Mouse (Mus musculus) kidney, adult 2 months (tissue): ENCODE results near the gene Tet2. TPM values are rescaled to one million over a fixed set of nuclear protein-coding genes. Genes with fewer than 3 reads are reported as not detected.

Experiments
- DNase-seq: peaks from one replicate; pipeline ENCODE4 v3.0.0; 2021
- H3K27ac ChIP-seq: fragments of 200-500 bp; 2 replicates; pipeline ENCODE4 v1.5.1; 2012; ENCODE audit warnings: low read depth, low read length, control low read depth, inconsistent platforms; ENCODE audit not compliant: insufficient read depth
- H3K27me3 ChIP-seq: fragments of 200-500 bp; replicated peaks from 2 replicates; pipeline ENCODE4 v1.6.1; 2012; ENCODE audit warnings: mild to moderate bottlenecking, moderate library complexity, low read length, inconsistent platforms; ENCODE audit not compliant: control insufficient read depth, insufficient read depth
- H3K36me3 ChIP-seq: fragments of 200-500 bp; 2 replicates; pipeline ENCODE4 v1.6.1; 2012; ENCODE audit warnings: mild to moderate bottlenecking, moderate library complexity, low read length, inconsistent platforms; ENCODE audit not compliant: control insufficient read depth, insufficient read depth
- H3K4me1 ChIP-seq: fragments of 200-500 bp; 2 replicates; pipeline ENCODE4 v1.6.1; 2011; ENCODE audit warnings: low read length; ENCODE audit not compliant: control insufficient read depth, insufficient read depth
- H3K4me3 ChIP-seq: fragments of 200-500 bp; 2 replicates; pipeline ENCODE4 v1.5.1; 2011; ENCODE audit warnings: mild to moderate bottlenecking, low read depth, low read length, control low read depth; ENCODE audit not compliant: insufficient read depth
- CTCF ChIP-seq: fragments of 200-500 bp; conservative IDR thresholded peaks from 2 replicates; pipeline ENCODE4 v1.5.1; 2011; ENCODE audit warnings: low read depth, mild to moderate bottlenecking, control low read depth, low read length, moderate library complexity, mixed read lengths; ENCODE audit not compliant: insufficient read depth, insufficient read length
- POLR2A ChIP-seq: fragments of 200-500 bp; IDR thresholded peaks from one replicate; pipeline ENCODE4 v1.6.1; 2011; ENCODE audit warnings: low read depth, low read length, control low read depth
- WGBS: fragments of 180-500 bp; shearing (Covaris S2); methylation state at CpG from one replicate; pipeline ENCODE4 v1.1.7; 2018; 5-methylcytosine and 5-hydroxymethylcytosine counted together
- polyA plus RNA-seq: library from polyadenylated mRNA; depleted of rRNA; stranded (reverse); fragments of >200 nt; gene quantifications from 2 replicates; pipeline ENCODE4 v1.2.3, GENCODE M21; 2012

The Tet2 gene
- polyA plus RNA-seq, 1 experiment, result 15.9 TPM

DNA sequence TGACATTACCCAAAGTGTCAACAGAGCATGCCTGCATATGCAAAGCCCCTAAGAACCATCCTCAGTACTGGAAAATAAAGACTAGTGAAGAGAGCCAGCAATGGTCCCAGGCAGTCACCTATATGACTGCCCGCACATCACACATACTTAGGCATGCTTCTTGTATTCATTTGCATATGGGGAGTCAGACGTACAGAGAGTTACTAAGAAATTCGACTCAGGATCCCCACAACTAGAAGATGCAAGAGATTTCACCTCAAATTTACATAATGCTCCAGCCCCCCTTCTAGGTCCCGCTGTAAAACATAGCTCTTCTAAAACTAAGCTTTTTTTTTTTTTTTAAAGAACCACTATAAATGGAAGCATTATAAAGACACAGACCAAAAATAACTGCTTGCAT, 36.6 kb upstream of the Tet2 start:
- Histone ChIP-seq H3K4me1 (no peaks in the 10 kb centered on the region), H3K4me3 (no peak overlapping the region), H3K27me3 (no peaks in the 10 kb centered on the region; the same call in 1 of the 2 replicates), H3K27ac (no peak overlapping the region), H3K36me3 (no peaks in the 10 kb centered on the region)
- WGBS, result 84% methylated on average over 4 of the region's 4 CpGs
- no peak for TF ChIP-seq POLR2A
- TF ChIP-seq CTCF, result no peak
- DNase-seq, result no peak

DNA sequence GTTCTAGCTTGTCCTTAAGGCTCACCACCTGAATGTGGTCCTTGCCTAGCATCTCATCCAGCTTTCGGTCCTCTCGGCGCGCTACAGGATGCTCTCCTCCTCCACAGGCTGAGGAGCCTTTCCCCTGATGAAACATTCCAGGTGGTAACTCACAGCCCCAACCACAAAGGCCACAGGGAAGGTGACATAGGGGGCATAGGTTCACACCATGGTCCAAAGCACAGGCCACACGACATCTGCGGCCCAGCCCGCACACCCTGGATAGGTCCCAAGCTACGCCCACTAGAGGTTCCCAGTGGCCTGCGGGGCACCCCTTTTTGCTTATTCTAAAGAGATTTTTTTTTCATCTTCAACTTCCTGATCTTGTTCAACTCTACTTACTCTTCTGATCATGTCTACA, 34.7 kb upstream of the Tet2 start:
- 80% methylated on average over 9 of the region's 9 CpGs for WGBS
- Histone ChIP-seq H3K36me3 (no peaks in the 10 kb centered on the region), H3K27ac (no peak overlapping the region), H3K4me1 (no peaks in the 10 kb centered on the region), H3K4me3 (no peak overlapping the region), H3K27me3 (no peaks in the 10 kb centered on the region; the same call in 1 of the 2 replicates)
- DNase-seq, result no peak
- TF ChIP-seq CTCF, result no peak
- TF ChIP-seq POLR2A, result no peak

DNA sequence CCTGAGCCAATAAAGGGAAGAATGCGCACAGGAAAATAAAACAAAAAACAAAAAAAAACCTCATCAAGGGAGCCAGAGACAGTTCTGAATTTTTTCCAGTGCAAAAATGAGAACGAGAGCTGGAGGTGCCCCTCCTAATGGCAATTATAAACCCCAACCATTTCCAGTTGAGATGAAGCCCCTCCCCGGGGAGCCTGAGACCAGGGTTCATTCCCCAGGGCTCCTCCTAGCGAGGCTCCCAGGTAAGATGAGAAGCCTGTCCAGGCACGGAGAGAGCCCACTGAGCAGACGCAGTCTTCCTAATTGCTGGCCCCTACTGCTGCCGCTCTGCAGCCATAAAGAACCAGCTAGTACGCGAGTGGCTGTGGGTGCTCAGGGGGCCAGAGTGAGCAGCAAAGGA, 34.2 kb upstream of the Tet2 start:
- no peak for DNase-seq
- WGBS, result 47% methylated on average over 9 of the region's 9 CpGs
- no peaks in the 10 kb centered on the region for H3K36me3 ChIP-seq

DNA sequence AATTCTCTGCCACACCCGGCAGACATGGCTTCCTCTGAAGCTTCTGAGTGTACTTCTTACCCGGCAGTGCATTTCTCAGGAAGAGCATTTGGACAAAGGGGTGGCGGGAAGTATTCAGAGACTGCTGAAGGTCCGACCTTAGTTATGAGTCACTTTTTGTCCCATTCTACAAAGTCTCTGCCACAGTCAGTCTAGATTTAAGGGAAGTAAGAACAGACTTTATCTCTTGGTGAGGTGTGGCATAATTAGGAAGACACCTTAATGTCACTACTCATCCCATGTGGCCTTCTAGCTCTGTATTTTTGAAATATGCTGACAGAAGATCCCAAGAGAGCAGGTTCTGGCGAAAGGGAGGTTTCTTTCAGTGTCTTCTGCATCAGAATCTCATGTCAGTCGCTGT, 30.0 kb upstream of the Tet2 start:
- Histone ChIP-seq H3K36me3 (no peaks in the 10 kb centered on the region), H3K4me1 (no peaks in the 10 kb centered on the region), H3K27ac (no peak overlapping the region), H3K4me3 (no peak overlapping the region), H3K27me3 (no peaks in the 10 kb centered on the region)
- no peak for TF ChIP-seq POLR2A
- TF ChIP-seq CTCF, result no peak
- no peak for DNase-seq
- 68% methylated on average over 6 of the region's 6 CpGs for WGBS

More for the DNA sequence above, 34.2 kb upstream of the Tet2 start:
- no peaks in the 10 kb centered on the region for H3K4me1 ChIP-seq
- H3K27me3 ChIP-seq, result no peaks in the 10 kb centered on the region; the same call in 1 of the 2 replicates
- no peak overlapping the region for H3K4me3 ChIP-seq
- no peak for TF ChIP-seq CTCF
- TF ChIP-seq POLR2A, result no peak
- no peak overlapping the region for H3K27ac ChIP-seq

DNA sequence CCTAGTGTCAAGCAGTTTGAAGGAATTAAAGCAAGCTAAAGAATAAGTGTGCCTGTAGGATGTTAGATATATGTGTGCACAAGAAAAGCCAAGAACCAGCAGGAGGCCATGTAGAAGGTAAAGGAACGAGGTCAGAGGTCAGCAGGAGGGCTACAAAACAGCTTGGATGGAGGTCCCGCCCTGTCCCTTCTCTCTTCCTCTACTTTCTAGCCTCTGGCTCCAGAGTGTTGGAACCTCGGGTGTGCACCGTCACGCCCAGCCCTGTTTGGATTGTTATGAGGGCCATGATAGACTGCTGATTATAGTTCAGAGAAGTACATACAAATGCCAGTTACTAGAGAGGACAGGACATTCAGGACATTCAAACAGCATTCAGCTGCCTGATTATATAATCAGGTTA, 27.0 kb upstream of the Tet2 start:
- WGBS, result 83% methylated on average over 5 of the region's 5 CpGs
- no peak overlapping the region for H3K4me3 ChIP-seq
- no peak for TF ChIP-seq POLR2A
- TF ChIP-seq CTCF, result no peak

DNA sequence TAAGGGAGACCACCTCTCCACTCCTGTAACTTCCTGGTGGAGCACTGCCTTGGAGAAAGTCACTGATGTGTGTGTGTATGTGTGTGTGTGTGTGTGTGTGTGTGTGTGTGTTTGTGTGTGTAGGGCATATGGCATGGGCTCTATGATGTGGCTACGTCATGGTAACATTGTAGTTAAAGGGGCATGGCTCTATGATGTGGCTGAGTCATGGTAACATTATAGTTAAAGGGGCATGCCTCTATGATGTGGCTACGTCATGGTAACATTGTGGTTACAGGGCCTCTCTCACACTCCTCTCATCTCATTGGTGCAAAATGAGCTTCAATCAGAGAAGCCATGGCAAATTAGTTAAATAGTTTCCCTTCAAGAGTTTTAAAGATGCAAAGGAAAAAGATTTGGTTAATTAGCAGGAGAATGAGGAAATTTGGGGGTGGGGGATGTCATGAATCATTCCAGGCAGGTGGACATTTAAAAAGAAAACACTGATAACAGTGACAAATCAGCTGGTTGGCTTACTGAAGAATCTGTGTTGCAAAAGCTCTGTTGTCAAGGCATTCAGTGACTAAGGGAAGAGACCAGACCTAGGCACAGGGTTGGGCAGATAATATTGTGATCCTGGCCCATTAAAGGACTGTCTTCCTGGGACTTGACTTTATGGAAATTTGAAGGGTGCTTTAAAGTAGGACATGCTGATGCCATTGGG, 18.7 kb upstream of the Tet2 start:
- H3K4me1 ChIP-seq, result no peaks in the 10 kb centered on the region
- WGBS, result 90% methylated on average over 2 of the region's 2 CpGs
- TF ChIP-seq POLR2A, result no peak
- H3K4me3 ChIP-seq, result no peak overlapping the region
- H3K27ac ChIP-seq, result no peak overlapping the region
- no peaks in the 10 kb centered on the region for H3K27me3 ChIP-seq
- no peaks in the 10 kb centered on the region for H3K36me3 ChIP-seq
- DNase-seq, result no peak

More for the DNA sequence above, 27.0 kb upstream of the Tet2 start:
- DNase-seq, result no peak
- no peaks in the 10 kb centered on the region for H3K4me1 ChIP-seq
- H3K27ac ChIP-seq, result no peak overlapping the region
- no peaks in the 10 kb centered on the region for H3K36me3 ChIP-seq
- H3K27me3 ChIP-seq, result no peaks in the 10 kb centered on the region

DNA sequence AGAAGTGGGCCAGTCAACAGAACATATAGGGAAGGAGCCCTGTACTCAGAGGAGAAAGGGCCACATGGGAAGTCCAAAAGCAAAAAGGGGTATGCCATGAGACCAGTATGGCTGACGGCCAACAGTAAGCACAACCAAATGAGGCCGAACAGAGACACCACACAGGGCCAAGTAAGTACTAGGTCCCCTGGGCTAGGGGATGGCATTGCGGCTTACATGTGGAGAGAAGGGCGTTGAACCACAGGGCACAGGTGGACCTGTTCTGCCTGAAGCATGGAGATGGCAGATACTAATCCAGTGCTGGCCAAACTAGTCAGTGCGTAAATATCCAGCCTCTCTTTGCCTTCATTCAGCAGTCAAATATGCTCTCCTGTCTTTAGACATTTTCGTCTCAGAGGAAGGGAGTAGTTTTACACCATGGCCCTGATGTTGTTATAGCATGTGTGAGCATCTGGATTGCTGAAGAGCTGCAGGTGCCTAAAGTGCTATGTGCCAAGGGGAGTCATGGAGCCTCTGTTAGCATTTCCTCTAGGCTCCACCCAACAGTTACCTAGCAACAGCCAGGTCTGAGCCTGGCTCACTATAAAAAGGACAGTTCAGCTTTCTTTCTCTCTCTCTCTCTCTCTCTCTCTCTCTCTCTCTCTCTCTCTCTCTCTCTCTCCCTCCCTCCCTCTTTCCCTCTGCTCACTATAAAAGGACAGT, 14.6 kb upstream of the Tet2 start:
- H3K36me3 ChIP-seq, result no peaks in the 10 kb centered on the region
- 94% methylated on average over 6 of the region's 6 CpGs for WGBS
- no peak overlapping the region for H3K27ac ChIP-seq
- H3K4me3 ChIP-seq, result no peak overlapping the region
- no peaks in the 10 kb centered on the region for H3K4me1 ChIP-seq
- H3K27me3 ChIP-seq, result no peaks in the 10 kb centered on the region
- no peak for TF ChIP-seq CTCF
- no peak for TF ChIP-seq POLR2A
- DNase-seq, result no peak
